Mouse (Mus musculus): Measurements from ENCODE around the gene Lin28a. TPM values are rescaled to one million over a fixed set of nuclear protein-coding genes. Genes with fewer than 3 reads are reported as not detected.

Gene Lin28a
- total RNA-seq (2021) = not detected
- long read RNA-seq, experiment 1 = 0 reads
- long read RNA-seq, experiment 2 = 0 reads

- DNase-seq (ENCODE audit: low spot score in 2 of 2) = no peak
- intact Hi-C loops (cut with DNase I) = no loop called here
Measured at GRCm38 (mm10) chr4:134018779-134019145, at the start of gene Lin28a. Gene Lin28a (minus strand): TSS chr4:134018841.

- DNase-seq (ENCODE audit: low spot score in 2 of 2) = no peak
- intact Hi-C loops (cut with DNase I) = no loop called here
Measured at GRCm38 (mm10) chr4:134067833-134068544, 49.3 kb upstream of the Lin28a start.

GRCm38 (mm10) chr4:134067383-134067782 lies 48.7 kb upstream of the Lin28a start:
- no peak for DNase-seq (ENCODE audit: low spot score in 2 of 2)
- intact Hi-C loops (cut with DNase I) = no loop called here

- no peak for DNase-seq (ENCODE audit: low spot score in 2 of 2)
Measured at GRCm38 (mm10) chr4:134065431-134066004, 46.9 kb upstream of the Lin28a start.

GRCm38 (mm10) chr4:134062561-134062960 lies 43.9 kb upstream of the Lin28a start:
- intact Hi-C loops (cut with DNase I) = no loop called here
- no peak for DNase-seq (ENCODE audit: low spot score in 2 of 2)

More at GRCm38 (mm10) chr4:134065431-134066004, 46.9 kb upstream of the Lin28a start:
- intact Hi-C loops (cut with DNase I) = no loop called here

- DNase-seq (ENCODE audit: low spot score in 2 of 2) = no peak
- intact Hi-C loops (cut with DNase I) = no loop called here
Measured at GRCm38 (mm10) chr4:134061944-134062446, 43.4 kb upstream of the Lin28a start.

- intact Hi-C loops (cut with DNase I) = no loop called here
- DNase-seq (ENCODE audit: low spot score in 2 of 2) = peak in 1 of 2 experiments; percentile 42
Measured at GRCm38 (mm10) chr4:134061166-134061830, 42.7 kb upstream of the Lin28a start.

- intact Hi-C loops (cut with DNase I) = no loop called here
- DNase-seq (ENCODE audit: low spot score in 2 of 2) = no peak
Measured at GRCm38 (mm10) chr4:134060135-134060865, 41.7 kb upstream of the Lin28a start, which contains the start of gene Crybg2. Gene Crybg2 (plus strand): TSS chr4:134060815.

GRCm38 (mm10) chr4:134058908-134059307 lies 40.3 kb upstream of the Lin28a start:
- intact Hi-C loops (cut with DNase I) = no loop called here
- DNase-seq (ENCODE audit: low spot score in 2 of 2) = no peak

- DNase-seq (ENCODE audit: low spot score in 2 of 2) = no peak
- intact Hi-C loops (cut with DNase I) = no loop called here
Measured at GRCm38 (mm10) chr4:134058166-134058715, 39.6 kb upstream of the Lin28a start.

GRCm38 (mm10) chr4:134053538-134053937 lies 34.9 kb upstream of the Lin28a start, which contains the start of gene Zfp683:
Gene Zfp683 (plus strand): TSS chr4:134053838.
- DNase-seq (ENCODE audit: low spot score in 2 of 2) = no peak
- intact Hi-C loops (cut with DNase I) = no loop called here

GRCm38 (mm10) chr4:134052560-134052959 lies 33.9 kb upstream of the Lin28a start:
- peak in 1 of 2 experiments; percentile 24 for DNase-seq (ENCODE audit: low spot score in 2 of 2)
- intact Hi-C loops (cut with DNase I) = no loop called here

GRCm38 (mm10) chr4:134051912-134052311 lies 33.3 kb upstream of the Lin28a start:
- intact Hi-C loops (cut with DNase I) = no loop called here
- no peak for DNase-seq (ENCODE audit: low spot score in 2 of 2)

- DNase-seq (ENCODE audit: low spot score in 2 of 2) = no peak
- intact Hi-C loops (cut with DNase I) = no loop called here
Measured at GRCm38 (mm10) chr4:134047648-134048047, 29.0 kb upstream of the Lin28a start.

- intact Hi-C loops (cut with DNase I) = no loop called here
- DNase-seq (ENCODE audit: low spot score in 2 of 2) = no peak
Measured at GRCm38 (mm10) chr4:134043041-134043440, 24.4 kb upstream of the Lin28a start.

- peak in 1 of 2 experiments; percentile 14 for DNase-seq (ENCODE audit: low spot score in 2 of 2)
- intact Hi-C loops (cut with DNase I) = no loop called here
Measured at GRCm38 (mm10) chr4:134041317-134042123, 22.9 kb upstream of the Lin28a start.

GRCm38 (mm10) chr4:134035953-134036352 lies 17.3 kb upstream of the Lin28a start:
- intact Hi-C loops (cut with DNase I) = loop anchor here (1.0 to 2.0 kb wide), 2 partner anchors 53 to 88 kb away; no protein-coding TSS in a partner anchor
- peak; percentile 77 to 84 for DNase-seq (ENCODE audit: low spot score in 2 of 2)

- no peak for DNase-seq (ENCODE audit: low spot score in 2 of 2)
- intact Hi-C loops (cut with DNase I) = no loop called here
Measured at GRCm38 (mm10) chr4:134025802-134026201, 7.2 kb upstream of the Lin28a start.
